Mouse (Mus musculus): ENCODE results near the gene Gpatch8.

The Gpatch8 gene

GRCm38 (mm10) chr11:102437120-102438061 lies 118.8 kb downstream of the Gpatch8 start:
- in situ Hi-C loops (cut with MboI, MseI): loop anchor here in 1 of 2 experiments (10.0 kb wide), 1 partner anchor 143 kb away; the partner anchor contains the start of gene Atxn7l3

DNA sequence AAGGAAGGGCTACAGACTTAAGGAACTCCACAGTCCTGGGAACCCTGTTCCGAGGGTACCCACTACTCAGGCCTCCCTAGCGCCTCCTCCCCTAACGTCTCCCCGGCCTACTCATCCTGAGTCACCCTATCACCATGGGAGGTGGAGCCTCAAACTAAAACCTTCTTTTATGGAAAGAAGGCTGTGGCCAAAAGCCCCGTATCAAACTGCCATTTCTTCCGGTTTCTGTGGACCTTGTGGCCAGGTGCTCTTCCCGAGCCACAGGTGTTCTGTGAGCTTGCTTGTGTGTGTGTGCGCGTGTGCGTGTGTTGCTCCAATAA lies 119.8 kb downstream of the Gpatch8 start:
- in situ Hi-C loops (cut with MboI, MseI): loop anchor here in 1 of 2 experiments (10.0 kb wide), 1 partner anchor 142 kb away; the partner anchor contains the start of gene Atxn7l3

- in situ Hi-C loops (cut with MboI, MseI): loop anchor here in 1 of 2 experiments (10.0 kb wide), 1 partner anchor 141 kb away; the partner anchor contains the start of gene Atxn7l3
Measured at GRCm38 (mm10) chr11:102435754-102436470, 120.3 kb downstream of the Gpatch8 start.

GRCm38 (mm10) chr11:102434816-102435705 lies 121.1 kb downstream of the Gpatch8 start:
- in situ Hi-C loops (cut with MboI, MseI): loop anchor here (5.0 to 10.0 kb wide), 2 partner anchors 123 to 140 kb away; partner anchors contain the start of gene Atxn7l3 (in 1 of the 2)

- in situ Hi-C loops (cut with MboI, MseI): loop anchor here (5.0 to 10.0 kb wide), 2 partner anchors 122 to 140 kb away; partner anchors contain the start of gene Atxn7l3 (in 1 of the 2)
Measured at GRCm38 (mm10) chr11:102434406-102434805, 121.8 kb downstream of the Gpatch8 start.

DNA sequence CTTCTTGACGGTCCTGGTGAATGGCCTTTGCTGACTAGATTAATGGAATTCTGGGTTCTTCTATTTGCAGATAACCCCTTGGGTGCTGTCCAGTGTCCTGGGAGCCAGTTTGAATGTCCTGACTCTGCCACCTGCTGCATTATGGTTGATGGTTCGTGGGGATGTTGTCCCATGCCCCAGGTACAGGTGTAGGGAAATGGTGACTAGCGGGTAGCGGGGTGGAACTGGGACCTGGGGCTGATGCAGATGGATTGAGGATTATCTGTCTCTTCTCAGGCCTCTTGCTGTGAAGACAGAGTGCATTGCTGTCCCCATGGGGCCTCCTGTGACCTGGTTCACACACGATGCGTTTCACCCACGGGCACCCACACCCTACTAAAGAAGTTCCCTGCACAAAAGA lies 122.3 kb downstream of the Gpatch8 start:
- in situ Hi-C loops (cut with MboI, MseI): loop anchor here (5.0 to 10.0 kb wide), 2 partner anchors 122 to 139 kb away; partner anchors contain the start of gene Atxn7l3 (in 1 of the 2)

DNA sequence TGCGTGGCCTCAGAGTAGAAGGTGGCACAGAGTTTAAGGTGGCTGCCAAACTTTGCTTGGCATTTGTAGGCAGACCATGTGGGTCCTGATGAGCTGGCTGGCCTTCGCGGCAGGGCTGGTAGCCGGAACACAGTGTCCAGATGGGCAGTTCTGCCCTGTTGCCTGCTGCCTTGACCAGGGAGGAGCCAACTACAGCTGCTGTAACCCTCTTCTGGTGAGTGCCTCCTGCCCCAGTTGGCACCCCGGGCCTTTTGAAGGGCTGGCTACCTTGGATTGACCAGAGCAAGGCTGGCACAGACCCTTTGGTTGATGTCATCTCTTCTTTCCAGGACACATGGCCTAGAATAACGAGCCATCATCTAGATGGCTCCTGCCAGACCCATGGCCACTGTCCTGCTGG lies 123.3 kb downstream of the Gpatch8 start:
- in situ Hi-C loops (cut with MboI, MseI): loop anchor here (5.0 to 10.0 kb wide), 2 partner anchors 121 to 138 kb away; partner anchors contain the start of gene Atxn7l3 (in 1 of the 2)

DNA sequence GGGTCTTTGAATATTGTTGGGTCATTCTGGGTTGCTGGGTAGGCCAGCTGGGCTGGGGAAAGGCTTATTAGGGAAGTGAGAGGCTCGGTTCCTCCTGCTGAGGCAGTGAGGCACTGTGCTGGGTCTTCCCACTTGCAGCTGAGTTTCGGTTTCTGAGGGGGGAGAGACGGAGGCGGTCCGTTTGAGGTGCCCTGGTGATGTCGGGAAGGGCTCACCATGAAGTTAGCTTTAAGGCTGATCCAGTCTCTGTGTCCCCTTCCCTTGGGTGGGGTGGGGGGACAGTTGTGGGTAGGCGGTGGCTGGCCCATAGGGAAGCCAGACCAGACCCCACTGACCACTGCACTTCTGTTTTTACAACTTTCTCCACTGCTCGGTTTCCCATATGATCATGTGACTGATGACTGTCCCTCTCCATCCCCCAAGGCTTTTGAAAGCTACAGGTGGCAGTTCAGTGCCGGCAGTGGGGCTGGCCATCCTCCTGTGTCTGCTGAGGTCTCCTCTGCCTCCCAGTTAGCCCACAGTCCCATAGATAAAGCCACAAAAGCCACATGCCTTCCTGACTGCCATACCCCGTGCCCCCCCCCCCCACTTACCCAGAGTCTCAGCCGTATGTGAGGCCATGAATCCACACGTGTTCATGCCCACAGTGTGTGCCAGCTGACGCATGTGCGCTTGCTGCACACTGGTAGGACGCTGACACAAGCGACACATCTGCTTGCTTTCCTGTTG lies 123.9 kb downstream of the Gpatch8 start:
- in situ Hi-C loops (cut with MboI, MseI): loop anchor here (5.0 to 10.0 kb wide), 2 partner anchors 120 to 137 kb away; partner anchors contain the start of gene Atxn7l3 (in 1 of the 2)

GRCm38 (mm10) chr11:102431728-102432114 lies 124.5 kb downstream of the Gpatch8 start:
- in situ Hi-C loops (cut with MboI, MseI): loop anchor here (5.0 to 10.0 kb wide), 2 partner anchors 119 to 137 kb away; partner anchors contain the start of gene Atxn7l3 (in 1 of the 2)

GRCm38 (mm10) chr11:102431018-102431645 lies 125.1 kb downstream of the Gpatch8 start:
- in situ Hi-C loops (cut with MboI, MseI): loop anchor here (5.0 to 10.0 kb wide), 2 partner anchors 119 to 136 kb away; partner anchors contain the start of gene Atxn7l3 (in 1 of the 2)

- in situ Hi-C loops (cut with MboI, MseI): loop anchor here (5.0 to 10.0 kb wide), 2 partner anchors 118 to 136 kb away; partner anchors contain the start of gene Atxn7l3 (in 1 of the 2)
Measured at GRCm38 (mm10) chr11:102430121-102431017, 125.8 kb downstream of the Gpatch8 start, which contains the start of gene Grn. TSS of gene Grn (plus strand) at chr11:102430315.

- in situ Hi-C loops (cut with MboI, MseI): no loop called here
Measured at GRCm38 (mm10) chr11:102429551-102429950, 126.6 kb downstream of the Gpatch8 start.

DNA sequence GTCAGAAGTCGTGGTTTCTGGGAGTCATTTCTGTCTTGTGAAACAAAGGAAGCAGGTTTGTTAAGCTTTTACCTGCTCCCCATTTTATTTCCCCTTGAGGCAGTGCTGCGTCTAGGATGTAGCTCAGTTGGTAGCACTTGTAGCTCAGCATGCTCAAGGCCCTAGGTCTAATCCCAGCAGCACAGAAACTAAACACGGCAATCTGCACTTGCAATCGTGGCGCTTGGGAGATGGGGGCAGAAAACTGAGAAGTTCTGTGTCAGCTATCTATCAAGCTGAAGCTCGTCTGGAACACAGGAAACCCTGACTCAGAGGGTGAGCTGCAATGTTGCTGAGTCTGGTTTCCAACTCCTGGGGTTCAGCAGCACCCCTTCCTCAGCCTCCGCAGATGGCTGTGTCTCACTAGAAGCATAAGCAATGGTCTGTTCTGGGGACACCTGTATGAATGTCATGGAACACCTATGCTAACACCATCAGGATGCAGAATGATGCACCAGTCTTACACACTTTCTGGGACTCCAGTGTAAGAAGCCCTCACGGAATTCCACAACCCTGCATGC lies 127.1 kb downstream of the Gpatch8 start:
- in situ Hi-C loops (cut with MboI, MseI): no loop called here

All from T-helper 17 cell (primary cell).